Mouse (Mus musculus) liver, embryonic 15.5 days (tissue): ENCODE measurements around the gene Pelo. TPM values are rescaled to one million over a fixed set of nuclear protein-coding genes. Genes with fewer than 3 reads are reported as not detected.

Experiments
- ATAC-seq: fragments of 200-750 bp; cut with Nextera tagmentation; 2 replicates; pipeline ENCODE4 v1.8.0; 2017; ENCODE audit warnings: moderate number of reproducible peaks, mild to moderate bottlenecking, moderate library complexity; ENCODE audit not compliant: insufficient read depth
- H3K27ac ChIP-seq: fragments of 300-500 bp; sonication (generic); replicated peaks from 2 replicates; pipeline ENCODE4 v1.5.1; 2015; ENCODE audit warnings: mild to moderate bottlenecking, inconsistent platforms
- H3K27me3 ChIP-seq: fragments of 300-500 bp; sonication (generic); 2 replicates; pipeline ENCODE4 v1.6.1; 2015; ENCODE audit warnings: mild to moderate bottlenecking, inconsistent platforms
- H3K36me3 ChIP-seq: fragments of 300-500 bp; sonication (generic); replicated peaks from 2 replicates; pipeline ENCODE4 v1.6.1; 2015; ENCODE audit warnings: moderate library complexity, mild to moderate bottlenecking, inconsistent platforms
- H3K4me1 ChIP-seq: fragments of 300-500 bp; sonication (generic); replicated peaks from 2 replicates; pipeline ENCODE4 v1.6.1; 2015; ENCODE audit warnings: inconsistent platforms
- H3K4me2 ChIP-seq: fragments of 300-500 bp; sonication (generic); 2 replicates; pipeline ENCODE4 v1.6.1; 2015; ENCODE audit warnings: moderate library complexity, mild to moderate bottlenecking, inconsistent platforms
- H3K4me3 ChIP-seq: fragments of 300-500 bp; sonication (generic); replicated peaks from 2 replicates; pipeline ENCODE4 v1.5.1; 2015; ENCODE audit warnings: mild to moderate bottlenecking, inconsistent platforms
- H3K9ac ChIP-seq: fragments of 300-500 bp; sonication (generic); 2 replicates; pipeline ENCODE4 v1.6.1; 2015; ENCODE audit warnings: moderate library complexity, mild to moderate bottlenecking, inconsistent platforms
- H3K9me3 ChIP-seq: fragments of 300-500 bp; sonication (generic); replicated peaks from 2 replicates; pipeline ENCODE4 v1.6.1; 2016; ENCODE audit warnings: inconsistent platforms
- WGBS: fragments of 180-500 bp; shearing (Covaris S2); methylation state at CpG from one replicate; pipeline ENCODE4 v1.1.7; 2015; ENCODE audit warnings: mixed read lengths; ENCODE audit not compliant: insufficient replicate concordance; 5-methylcytosine and 5-hydroxymethylcytosine counted together
- polyA plus RNA-seq: library from polyadenylated mRNA; unstranded; fragments of >200 nt; fragmentation: Nextera tagmentation; extraction: Ambion mirVana; gene quantifications from 2 replicates; pipeline ENCODE4 v1.2.1, GENCODE M21; 2015

Pelo gene
- polyA plus RNA-seq, 1 experiment from 2014 or later: 3.2 TPM

DNA sequence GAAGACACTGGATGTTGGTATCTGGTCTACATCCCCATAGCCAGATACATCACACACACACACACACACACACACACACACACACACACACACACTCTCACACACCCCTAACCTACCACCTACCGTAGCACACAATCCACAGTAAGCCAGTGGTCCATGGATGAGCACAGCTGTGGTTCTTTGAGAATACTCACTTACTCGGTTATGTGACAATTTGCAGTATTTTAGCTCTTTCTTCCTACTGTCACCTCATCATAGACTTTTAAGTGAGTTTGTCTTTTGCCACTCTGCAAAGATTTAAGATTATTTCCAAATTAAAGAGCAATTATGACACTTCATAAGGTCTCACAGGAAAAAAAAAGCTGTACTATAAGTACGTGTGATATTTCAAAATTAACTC lies 28.2 kb upstream of the Pelo start:
- no peak overlapping the region for H3K27ac ChIP-seq

DNA sequence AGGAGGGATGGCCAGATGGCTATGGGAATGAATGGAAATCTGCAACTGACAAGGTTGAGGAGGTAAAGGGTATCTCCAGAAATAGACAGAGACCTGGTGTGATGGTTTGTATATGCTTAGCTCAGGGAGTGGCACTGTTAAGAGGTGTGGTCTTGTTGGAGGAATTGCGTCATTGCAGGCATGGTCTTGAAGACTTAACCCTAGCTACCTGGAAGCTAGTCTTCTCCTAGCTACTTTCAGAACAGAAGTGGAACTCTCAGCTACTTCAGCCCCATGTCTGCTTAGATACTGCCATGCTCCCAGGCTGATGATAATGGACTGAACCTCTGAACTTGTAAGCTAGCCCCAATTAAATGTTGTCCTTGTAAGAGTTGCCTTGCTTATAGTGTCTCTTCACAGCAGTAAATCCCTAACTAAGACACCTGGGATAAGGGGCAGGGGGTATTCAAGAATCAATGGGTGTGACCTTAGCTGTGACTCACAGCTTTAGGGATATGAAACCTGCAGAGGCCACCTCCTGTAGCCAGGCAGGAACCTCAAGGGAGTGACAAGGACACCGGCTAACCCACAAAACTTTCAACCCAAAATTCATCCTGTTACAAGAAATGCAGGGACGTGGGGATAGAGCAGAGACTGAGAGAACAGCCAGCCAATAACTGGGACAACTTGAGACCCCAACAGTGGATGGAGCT lies 27.1 kb upstream of the Pelo start:
- H3K4me3 ChIP-seq: no peak overlapping the region
- no peaks in the 10 kb centered on the region for H3K36me3 ChIP-seq
- no peaks in the 10 kb centered on the region for H3K27me3 ChIP-seq
- H3K27ac ChIP-seq: no peak overlapping the region
- no peaks in the 10 kb centered on the region for H3K4me1 ChIP-seq
- no peaks in the 10 kb centered on the region for H3K9me3 ChIP-seq
- ATAC-seq: no peak
- WGBS: 46% methylated on average over 3 of the region's 3 CpGs
- H3K9ac ChIP-seq: no peak overlapping the region
- no peak overlapping the region for H3K4me2 ChIP-seq

More for the DNA sequence above, 28.2 kb upstream of the Pelo start:
- no peak for ATAC-seq
- Histone ChIP-seq H3K4me3 (no peak overlapping the region), H3K4me1 (no peaks in the 10 kb centered on the region), H3K36me3 (no peaks in the 10 kb centered on the region), H3K27me3 (no peaks in the 10 kb centered on the region), H3K4me2 (no peak overlapping the region), H3K9me3 (no peaks in the 10 kb centered on the region), H3K9ac (no peak overlapping the region)
- WGBS: 55% methylated on average over 3 of the region's 3 CpGs

DNA sequence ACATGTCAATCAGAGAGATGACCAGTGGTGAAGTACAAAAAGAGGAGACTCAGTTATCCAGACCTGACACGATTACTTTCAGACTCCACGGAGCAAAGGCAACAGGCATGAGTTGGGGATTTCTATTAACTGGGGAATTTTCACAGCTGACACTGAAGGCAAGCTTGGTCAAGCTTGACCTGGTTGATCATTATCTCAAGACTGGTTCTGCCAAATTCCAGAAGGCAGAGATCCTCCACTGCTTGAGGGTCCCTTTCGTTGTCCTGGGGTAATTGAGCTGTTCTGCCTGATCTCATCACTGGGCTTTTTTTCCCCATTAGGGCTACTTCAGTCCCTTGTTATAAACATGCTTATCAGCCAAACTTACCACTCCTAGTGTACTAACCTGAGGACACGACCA lies 19.6 kb upstream of the Pelo start:
- Histone ChIP-seq H3K27ac (no peak overlapping the region), H3K4me1 (no peaks in the 10 kb centered on the region), H3K9me3 (no peaks in the 10 kb centered on the region), H3K9ac (no peak overlapping the region), H3K27me3 (no peaks in the 10 kb centered on the region), H3K4me2 (no peak overlapping the region), H3K4me3 (no peak overlapping the region), H3K36me3 (no peaks in the 10 kb centered on the region)
- WGBS: 52% methylated on average over 4 of the region's 4 CpGs
- ATAC-seq: no peak

DNA sequence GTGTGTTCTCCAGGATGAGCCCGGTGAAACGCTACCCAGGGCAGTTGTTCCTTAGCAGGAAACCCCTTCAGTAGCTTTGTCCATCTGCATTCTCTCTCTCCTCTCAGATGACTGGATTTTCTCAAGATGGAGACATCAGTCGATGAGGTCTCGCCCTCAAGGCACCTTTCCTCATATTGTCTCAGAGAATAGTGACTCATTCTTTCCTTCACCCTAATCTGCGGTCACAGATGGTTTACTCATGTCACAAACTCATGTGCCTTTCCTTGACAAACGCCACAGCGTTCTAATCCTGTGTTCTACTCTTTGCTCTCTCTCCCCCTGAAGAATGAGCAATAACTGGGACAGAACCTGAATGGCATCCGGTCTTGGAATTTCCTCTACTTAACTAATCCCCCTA lies 17.4 kb upstream of the Pelo start:
- H3K36me3 ChIP-seq: no peaks in the 10 kb centered on the region
- no peaks in the 10 kb centered on the region for H3K4me1 ChIP-seq
- no peaks in the 10 kb centered on the region for H3K9me3 ChIP-seq
- H3K9ac ChIP-seq: no peak overlapping the region
- H3K27me3 ChIP-seq: peaks cover 4% of the 10 kb centered on the region
- ATAC-seq: no peak
- 41% methylated on average over 8 of the region's 8 CpGs for WGBS
- H3K4me3 ChIP-seq: no peak overlapping the region
- H3K4me2 ChIP-seq: no peak overlapping the region
- no peak overlapping the region for H3K27ac ChIP-seq

DNA sequence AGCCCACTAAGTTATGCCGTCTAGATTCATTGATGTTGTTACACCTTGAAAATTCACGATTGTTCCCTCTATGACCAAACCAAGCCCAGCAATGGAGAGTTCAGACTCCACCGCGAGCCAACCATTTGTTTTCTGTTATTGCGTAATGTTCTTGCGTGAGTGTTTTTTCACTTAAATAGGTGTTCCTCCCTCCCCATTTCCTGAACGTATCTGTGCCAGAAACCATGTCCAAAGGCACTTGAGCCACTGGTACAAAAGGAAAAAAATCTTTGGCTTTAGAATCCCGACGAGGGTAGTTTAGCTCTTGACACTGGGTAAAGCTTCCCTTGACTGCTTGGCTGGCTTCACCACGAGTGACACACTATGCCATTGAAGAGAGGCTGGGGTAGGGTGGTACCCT lies 16.2 kb upstream of the Pelo start:
- Histone ChIP-seq H3K27ac (no peak overlapping the region), H3K4me1 (no peaks in the 10 kb centered on the region), H3K9me3 (no peaks in the 10 kb centered on the region), H3K9ac (no peak overlapping the region), H3K36me3 (no peaks in the 10 kb centered on the region), H3K4me2 (no peak overlapping the region), H3K27me3 (peaks cover 15% of the 10 kb centered on the region), H3K4me3 (no peak overlapping the region)
- ATAC-seq: no peak
- 59% methylated on average over 10 of the region's 10 CpGs for WGBS

DNA sequence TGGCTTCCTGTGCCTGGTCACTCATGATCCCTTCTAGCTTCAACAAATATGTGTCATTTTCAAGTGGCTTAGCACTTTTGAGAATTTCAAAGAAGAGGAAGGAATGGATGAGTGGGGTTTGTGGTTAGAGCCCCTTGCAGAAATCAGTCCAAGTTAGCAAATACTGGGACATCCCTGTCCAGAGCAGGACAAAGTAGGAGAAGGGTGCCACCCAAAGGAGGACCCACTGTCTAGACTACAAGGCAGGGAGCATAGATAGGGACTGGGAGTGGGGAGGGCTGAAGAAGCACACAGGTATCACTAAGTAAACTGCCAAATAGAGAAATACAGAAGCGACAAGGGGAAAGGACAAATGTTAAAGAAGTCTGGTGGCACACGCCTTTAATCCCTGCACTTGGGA lies 12.8 kb upstream of the Pelo start:
- Histone ChIP-seq H3K4me2 (no peak overlapping the region), H3K9ac (no peak overlapping the region), H3K27ac (no peak overlapping the region), H3K27me3 (peaks cover 48% of the 10 kb centered on the region), H3K4me1 (0 out of 2 replicates have a peak, but pooled peaks cover 3% of the 10 kb centered on the region), H3K4me3 (no peak overlapping the region), H3K36me3 (no peaks in the 10 kb centered on the region), H3K9me3 (no peaks in the 10 kb centered on the region)
- 58% methylated on average over 2 of the region's 2 CpGs for WGBS
- no peak for ATAC-seq

DNA sequence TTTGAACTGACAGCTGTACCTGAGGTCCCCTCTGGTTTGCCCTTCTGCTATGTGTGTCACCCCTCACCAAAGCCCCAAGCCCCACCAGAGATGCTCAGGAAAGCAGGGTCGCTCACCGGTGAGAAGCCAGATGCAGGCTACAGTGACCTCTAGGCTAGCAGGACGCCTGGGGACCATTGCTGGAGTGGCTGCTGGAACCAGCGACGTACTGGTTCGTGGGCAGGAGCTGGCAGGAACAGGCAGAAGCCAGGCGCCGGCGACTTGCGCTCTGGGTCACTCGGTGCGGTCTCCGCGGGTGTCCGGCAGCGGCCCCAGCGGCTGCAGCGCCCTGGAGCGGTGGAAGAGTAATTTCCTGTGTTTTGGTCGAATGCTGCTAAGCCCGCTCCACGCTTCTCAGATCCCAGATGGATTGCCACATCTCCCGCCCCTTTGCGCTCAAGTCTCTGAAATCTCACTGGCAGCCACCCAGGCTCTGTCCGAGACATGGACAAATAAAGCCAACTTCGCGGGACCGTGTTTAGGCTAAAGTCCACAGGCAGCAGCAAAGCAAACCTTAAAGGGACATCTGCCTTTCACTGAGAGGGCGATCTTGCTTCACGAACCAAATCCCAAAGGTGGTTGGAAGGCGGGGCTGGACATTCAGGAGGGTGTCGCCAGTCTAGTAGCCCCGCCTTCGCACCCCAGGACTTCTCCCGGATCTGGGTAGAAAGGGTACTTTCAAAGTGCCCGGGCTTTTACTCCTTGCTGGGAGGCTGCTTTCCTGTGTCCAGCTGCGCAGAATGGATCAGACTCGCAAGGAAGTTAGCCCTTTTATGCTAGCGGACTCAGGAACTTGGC lies 11.6 kb upstream of the Pelo start, which contains the start of the genes Gm49395 and Itga1:
Gene Gm49395 (minus strand): TSS at position 567 of the 837 bp plus-strand sequence.
Gene Itga1 (minus strand): TSS at position 610 of the 837 bp plus-strand sequence.
- Histone ChIP-seq H3K27ac (peak within 1 kb of the TSS; percentile 79), H3K4me2 (peak within 1 kb of the TSS; percentile 59), H3K27me3 (peaks cover 48% of the 10 kb centered on the region), H3K4me3 (peak within 1 kb of the TSS; percentile 57), H3K36me3 (no peaks in the 10 kb centered on the region), H3K9me3 (no peaks in the 10 kb centered on the region), H3K9ac (peak within 1 kb of the TSS; percentile 43; the same call in 1 of the 2 replicates), H3K4me1 (0 out of 2 replicates have a peak, but pooled peaks cover 3% of the 10 kb centered on the region)
- 1% methylated on average over 39 of the region's 39 CpGs for WGBS
- peak; percentile 89 for ATAC-seq

DNA sequence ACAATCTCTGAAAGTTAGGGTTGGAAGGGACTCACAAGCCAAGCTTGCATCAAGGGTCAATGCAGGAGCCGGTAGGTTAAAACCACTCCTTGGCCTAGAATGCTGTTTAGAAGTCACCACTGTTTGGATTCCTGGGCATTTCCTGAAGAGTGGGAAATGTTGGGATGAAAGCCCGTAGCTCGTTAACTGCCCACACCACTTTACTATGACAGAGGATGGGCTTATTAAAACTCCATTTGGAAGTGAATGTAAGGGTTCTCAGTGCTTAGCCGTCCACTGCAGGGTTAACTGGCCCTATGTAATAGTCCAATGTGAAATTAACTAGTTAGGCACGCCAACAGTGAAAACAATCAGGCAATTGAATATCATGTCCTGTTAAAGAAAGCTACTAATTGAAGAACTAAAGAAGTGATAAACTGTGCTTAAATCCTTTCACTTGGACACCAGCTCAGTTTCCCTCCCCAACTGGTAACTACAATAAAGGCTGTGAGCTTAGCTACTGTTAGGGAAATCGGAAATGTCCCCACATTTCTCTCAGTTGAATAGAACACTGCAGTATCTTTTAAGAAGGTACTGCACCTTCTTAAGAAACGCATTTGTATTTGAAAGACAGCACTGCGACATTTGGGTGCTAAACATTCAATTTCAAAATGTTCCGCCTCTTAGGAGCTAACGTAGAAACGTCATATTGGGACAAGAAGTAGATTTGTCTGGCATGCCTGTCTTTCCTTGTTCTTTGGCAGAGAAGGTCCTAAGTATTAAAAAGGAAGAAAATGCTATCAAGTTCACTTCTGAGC lies 10.6 kb upstream of the Pelo start:
- peak overlapping the region; percentile 57 for H3K4me3 ChIP-seq
- H3K27me3 ChIP-seq: peaks cover 48% of the 10 kb centered on the region
- no peaks in the 10 kb centered on the region for H3K9me3 ChIP-seq
- no peaks in the 10 kb centered on the region for H3K36me3 ChIP-seq
- peak overlapping the region; percentile 59 for H3K4me2 ChIP-seq
- ATAC-seq: no peak
- H3K27ac ChIP-seq: peak overlapping the region; percentile 79; the same call in 1 of the 2 replicates
- H3K4me1 ChIP-seq: peaks cover 8% of the 10 kb centered on the region
- 0 out of 2 replicates have a peak overlapping the region, but pooled peaks have one; percentile 43 for H3K9ac ChIP-seq
- 43% methylated on average over 11 of the region's 11 CpGs for WGBS

DNA sequence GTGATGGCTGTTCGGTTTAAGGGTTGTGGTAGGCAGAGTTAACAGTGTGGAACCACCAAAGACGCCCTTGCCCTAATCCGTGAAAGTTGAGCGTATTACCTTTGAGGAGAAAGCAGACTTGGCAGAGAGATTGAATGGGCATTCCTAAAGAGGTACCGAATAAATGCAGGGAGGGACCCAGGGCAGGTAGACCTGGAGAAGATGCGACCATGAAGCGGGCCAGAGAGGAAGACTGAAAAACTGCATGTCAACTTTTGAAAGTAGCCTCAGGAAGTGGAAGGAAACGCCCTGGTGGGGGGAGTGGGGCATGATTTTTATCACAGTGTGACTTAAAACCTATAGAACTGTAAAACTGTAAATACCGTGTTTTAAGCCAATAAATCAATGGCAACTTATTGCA lies 9.4 kb upstream of the Pelo start:
- Histone ChIP-seq H3K27ac (no peak overlapping the region), H3K9ac (no peak overlapping the region), H3K9me3 (no peaks in the 10 kb centered on the region), H3K27me3 (peaks cover 48% of the 10 kb centered on the region), H3K4me2 (no peak overlapping the region), H3K36me3 (no peaks in the 10 kb centered on the region), H3K4me3 (no peak overlapping the region), H3K4me1 (peaks cover 8% of the 10 kb centered on the region)
- ATAC-seq: no peak
- WGBS: 59% methylated on average over 9 of the region's 9 CpGs

DNA sequence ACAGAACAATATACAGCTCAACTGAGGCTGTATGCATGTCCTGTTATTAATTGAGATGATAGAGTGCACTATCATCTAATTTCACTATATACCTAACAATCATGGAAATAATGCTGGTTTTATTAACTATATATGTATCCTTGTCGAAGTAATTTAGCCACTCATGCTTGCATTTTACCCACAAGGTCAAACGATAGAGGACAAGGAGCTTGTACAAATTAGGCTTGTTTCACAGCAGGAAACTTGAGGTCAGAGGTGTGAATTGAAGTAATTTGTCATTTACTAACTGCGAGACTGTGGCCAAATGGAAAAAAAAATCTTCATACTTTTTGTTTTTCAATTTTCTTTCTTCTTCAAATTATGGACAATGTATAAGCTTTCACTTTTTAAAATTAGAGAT lies 8.2 kb upstream of the Pelo start:
- H3K4me3 ChIP-seq: no peak overlapping the region

DNA sequence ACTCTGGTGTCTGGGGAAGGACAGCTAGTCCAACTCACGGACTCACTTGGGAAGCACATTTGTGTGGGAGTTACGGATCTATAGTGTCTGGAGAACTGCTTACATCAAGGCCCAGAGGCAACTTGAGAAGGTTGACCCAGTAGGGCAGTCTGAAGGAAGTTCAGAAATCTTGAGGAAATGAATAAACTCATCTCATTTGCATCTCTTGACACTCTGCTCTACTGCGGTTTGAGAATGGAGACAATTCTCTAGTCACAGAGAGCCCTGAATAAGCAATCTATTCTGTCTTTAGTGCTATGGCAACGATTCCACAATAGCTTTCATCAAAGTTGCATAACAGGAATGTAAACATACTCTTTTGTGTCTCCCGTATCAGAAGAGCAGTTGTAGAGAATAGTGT lies 7.0 kb upstream of the Pelo start:
- H3K9me3 ChIP-seq: no peaks in the 10 kb centered on the region
- H3K27me3 ChIP-seq: peaks cover 40% of the 10 kb centered on the region
- WGBS: 49% methylated on average over 5 of the region's 5 CpGs
- ATAC-seq: no peak
- H3K4me1 ChIP-seq: peaks cover 9% of the 10 kb centered on the region
- no peak overlapping the region for H3K9ac ChIP-seq
- no peak overlapping the region for H3K4me2 ChIP-seq
- no peak overlapping the region for H3K4me3 ChIP-seq
- no peak overlapping the region for H3K27ac ChIP-seq
- no peaks in the 10 kb centered on the region for H3K36me3 ChIP-seq

More for the DNA sequence above, 8.2 kb upstream of the Pelo start:
- WGBS: 52% methylated on average over 3 of the region's 3 CpGs
- Histone ChIP-seq H3K4me2 (no peak overlapping the region), H3K27ac (no peak overlapping the region), H3K27me3 (peaks cover 48% of the 10 kb centered on the region), H3K4me1 (peaks cover 8% of the 10 kb centered on the region), H3K9me3 (no peaks in the 10 kb centered on the region), H3K9ac (no peak overlapping the region), H3K36me3 (no peaks in the 10 kb centered on the region)
- no peak for ATAC-seq
